Mouse (Mus musculus) midbrain, embryonic 12.5 days (tissue): ENCODE data around the gene Olfr1420. TPM values are rescaled to one million over a fixed set of nuclear protein-coding genes. Genes with fewer than 3 reads are reported as not detected.
"Not testable (repeated sequence)": the region's sequence is repeated elsewhere in the genome, so short reads cannot be mapped to it uniquely, and the experiment has no call there.

ENCODE experiments used
- ATAC-seq: fragments of 200-750 bp; cut with Nextera tagmentation; 2 replicates; pipeline ENCODE4 v1.8.0; 2017; ENCODE audit warnings: low read depth, moderate TSS enrichment, moderate library complexity; ENCODE audit not compliant: low FRiP score
- H3K27ac ChIP-seq: fragments of 300-500 bp; sonication (generic); replicated peaks from 2 replicates; pipeline ENCODE4 v1.5.1; 2016; ENCODE audit warnings: mild to moderate bottlenecking
- H3K27me3 ChIP-seq: fragments of 300-500 bp; sonication (generic); 2 replicates; pipeline ENCODE4 v1.6.1; 2016; ENCODE audit warnings: mild to moderate bottlenecking
- H3K36me3 ChIP-seq: fragments of 300-500 bp; sonication (generic); 2 replicates; pipeline ENCODE4 v1.6.1; 2016
- H3K4me1 ChIP-seq: fragments of 300-500 bp; sonication (generic); 2 replicates; pipeline ENCODE4 v1.6.1; 2016
- H3K4me2 ChIP-seq: fragments of 300-500 bp; sonication (generic); replicated peaks from 2 replicates; pipeline ENCODE4 v1.6.1; 2016; ENCODE audit warnings: mild to moderate bottlenecking, moderate library complexity
- H3K4me3 ChIP-seq: fragments of 300-500 bp; sonication (generic); 2 replicates; pipeline ENCODE4 v1.5.1; 2016; ENCODE audit warnings: mild to moderate bottlenecking
- H3K9ac ChIP-seq: fragments of 300-500 bp; sonication (generic); replicated peaks from 2 replicates; pipeline ENCODE4 v1.6.1; 2016; ENCODE audit warnings: mild to moderate bottlenecking, moderate library complexity
- H3K9me3 ChIP-seq: fragments of 300-500 bp; sonication (generic); 2 replicates; pipeline ENCODE4 v1.6.1; 2016; ENCODE audit warnings: mild to moderate bottlenecking
- WGBS: fragments of 180-500 bp; shearing (Covaris S2); methylation state at CpG from one replicate; pipeline ENCODE4 v1.1.7; 2016; 5-methylcytosine and 5-hydroxymethylcytosine counted together
- polyA plus RNA-seq: library from polyadenylated mRNA; unstranded; fragments of >200 nt; fragmentation: Nextera tagmentation; extraction: Ambion mirVana; gene quantifications from 2 replicates; pipeline ENCODE4 v1.2.1, GENCODE M21; 2016

Gene Olfr1420
- polyA plus RNA-seq = not detected in 2 replicates

DNA sequence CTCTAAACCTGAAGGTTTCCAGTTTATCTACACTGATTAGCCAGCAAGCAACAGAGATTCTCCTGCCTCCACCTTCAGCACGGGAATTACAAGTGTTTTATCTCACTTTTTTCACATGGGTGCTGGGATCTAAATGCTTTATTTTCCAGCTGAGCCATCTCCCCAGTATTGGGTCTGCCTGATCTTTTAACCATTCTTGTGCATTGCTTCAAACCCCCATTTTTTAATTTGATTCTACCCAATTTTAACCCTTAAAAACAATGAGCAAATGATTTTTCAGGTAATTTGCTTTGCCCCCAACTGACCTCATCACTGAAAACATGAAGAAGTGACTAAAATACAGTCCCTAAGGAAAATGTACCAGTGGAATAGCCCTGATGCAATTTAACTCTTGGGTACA is at the start of gene Olfr1420:
Olfr1420 (plus strand) TSS at position 301 of the 400 bp plus-strand sequence.
- Histone ChIP-seq H3K4me3 (no peak within 1 kb of the TSS), H3K4me1 (no peaks in the 10 kb centered on the region), H3K27me3 (no peaks in the 10 kb centered on the region), H3K4me2 (no peak within 1 kb of the TSS), H3K36me3 (no peaks in the 10 kb centered on the region), H3K9ac (no peak within 1 kb of the TSS), H3K9me3 (no peaks in the 10 kb centered on the region), H3K27ac (no peak within 1 kb of the TSS)
- no peak for ATAC-seq
- 39% methylated on average over 1 of the region's 1 CpGs for WGBS

DNA sequence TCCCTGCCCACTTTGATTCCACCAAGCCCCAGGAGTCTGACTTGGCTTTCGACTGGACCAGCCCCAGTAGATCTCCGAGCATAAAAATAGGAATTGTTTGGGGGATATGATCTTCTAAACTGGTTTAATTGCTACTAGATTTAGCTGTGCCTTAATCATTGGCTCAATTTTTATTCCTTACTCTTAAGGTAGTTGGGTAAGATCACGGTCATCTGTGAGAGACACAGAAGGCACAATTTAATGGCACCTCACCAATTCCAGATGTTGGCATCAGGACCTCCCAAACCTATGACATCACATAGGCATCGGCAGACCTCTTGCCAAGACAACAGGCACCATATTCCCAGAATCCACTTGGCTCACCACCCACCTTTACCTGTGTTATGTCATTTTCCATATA is 47.2 kb upstream of the Olfr1420 start, which contains the start of gene Olfr1417:
Olfr1417 (minus strand) TSS at position 101 of the 400 bp plus-strand sequence.
- Histone ChIP-seq H3K27me3 (no peaks in the 10 kb centered on the region), H3K9me3 (no peaks in the 10 kb centered on the region), H3K4me2 (no peak within 1 kb of the TSS), H3K27ac (no peak within 1 kb of the TSS), H3K4me3 (no peak within 1 kb of the TSS), H3K36me3 (no peaks in the 10 kb centered on the region), H3K9ac (no peak within 1 kb of the TSS), H3K4me1 (no peaks in the 10 kb centered on the region)
- no peak for ATAC-seq
- 89% methylated on average over 4 of the region's 4 CpGs for WGBS

DNA sequence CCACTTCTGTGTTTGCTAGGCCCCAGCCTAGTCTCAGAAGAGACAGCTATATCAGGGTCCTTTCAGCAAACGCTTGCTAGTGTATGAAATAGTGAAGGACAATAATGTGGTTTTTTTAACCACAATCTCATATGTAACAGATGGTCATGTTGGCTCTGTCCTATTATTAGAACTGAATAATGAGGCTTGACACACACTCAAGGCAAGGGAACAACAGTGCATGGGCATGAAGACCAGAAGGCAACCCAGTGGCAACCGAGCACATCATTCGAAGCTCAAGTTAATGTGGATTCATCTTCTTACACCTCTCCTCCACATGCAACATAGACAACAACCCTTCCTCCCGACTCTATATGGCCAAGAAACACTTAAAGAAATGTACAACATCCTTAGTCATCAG is 40.0 kb upstream of the Olfr1420 start:
- Histone ChIP-seq H3K27me3 (no peaks in the 10 kb centered on the region), H3K4me1 (no peaks in the 10 kb centered on the region), H3K9me3 (no peaks in the 10 kb centered on the region), H3K9ac (no peak overlapping the region), H3K4me3 (no peak overlapping the region), H3K27ac (no peak overlapping the region), H3K36me3 (no peaks in the 10 kb centered on the region), H3K4me2 (no peak overlapping the region)
- ATAC-seq = no peak
- 80% methylated on average over 4 of the region's 4 CpGs for WGBS

DNA sequence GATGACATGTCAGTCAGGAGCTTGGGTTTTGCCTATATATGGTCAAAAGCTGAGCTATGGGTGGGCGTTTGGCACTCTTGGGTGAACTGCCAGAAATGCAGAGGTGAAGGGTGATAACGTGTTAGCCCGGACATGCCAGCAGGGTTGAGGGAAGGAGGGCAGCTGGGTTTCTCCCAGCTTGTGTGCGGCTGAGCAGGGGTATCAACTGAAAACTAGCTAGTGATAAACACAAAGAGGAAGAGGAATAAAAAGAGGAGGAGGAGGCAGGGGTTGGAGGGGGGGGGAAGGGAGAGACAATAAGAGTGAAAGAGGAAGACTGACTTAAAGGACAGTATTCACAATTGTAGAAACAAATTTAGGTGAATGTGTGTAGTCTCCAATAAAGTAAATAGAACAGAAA is 33.7 kb upstream of the Olfr1420 start:
- 74% methylated on average over 4 of the region's 4 CpGs for WGBS
- H3K4me1 ChIP-seq = no peaks in the 10 kb centered on the region
- no peak overlapping the region for H3K4me3 ChIP-seq
- H3K9ac ChIP-seq = no peak overlapping the region
- H3K36me3 ChIP-seq = no peaks in the 10 kb centered on the region
- H3K9me3 ChIP-seq = no peaks in the 10 kb centered on the region
- no peak overlapping the region for H3K4me2 ChIP-seq
- H3K27me3 ChIP-seq = no peaks in the 10 kb centered on the region
- no peak for ATAC-seq
- no peak overlapping the region for H3K27ac ChIP-seq

DNA sequence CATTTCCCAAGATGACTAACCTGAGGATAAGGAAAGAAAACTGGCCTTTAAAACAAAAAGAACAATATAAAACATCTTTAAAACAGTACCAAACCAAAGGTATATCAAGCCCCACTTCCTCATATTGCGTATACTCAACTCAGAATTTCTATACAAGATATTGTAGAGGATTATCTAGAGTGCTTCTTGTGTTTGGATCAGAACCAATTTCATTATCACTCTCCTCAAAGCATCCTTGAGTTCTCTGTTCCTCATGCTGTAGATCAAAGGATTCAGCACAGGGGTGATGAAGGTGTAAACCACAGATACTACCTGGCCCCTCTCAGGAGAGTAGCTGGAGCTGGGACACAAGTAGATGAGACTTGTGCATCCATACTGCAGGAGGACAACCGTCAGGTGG is 31.5 kb upstream of the Olfr1420 start:
- Histone ChIP-seq H3K4me3 (no peak overlapping the region), H3K4me1 (no peaks in the 10 kb centered on the region), H3K36me3 (no peaks in the 10 kb centered on the region), H3K27ac (no peak overlapping the region), H3K9me3 (no peaks in the 10 kb centered on the region), H3K9ac (no peak overlapping the region), H3K4me2 (no peak overlapping the region), H3K27me3 (no peaks in the 10 kb centered on the region)
- ATAC-seq = no peak
- WGBS = 81% methylated on average over 2 of the region's 2 CpGs

DNA sequence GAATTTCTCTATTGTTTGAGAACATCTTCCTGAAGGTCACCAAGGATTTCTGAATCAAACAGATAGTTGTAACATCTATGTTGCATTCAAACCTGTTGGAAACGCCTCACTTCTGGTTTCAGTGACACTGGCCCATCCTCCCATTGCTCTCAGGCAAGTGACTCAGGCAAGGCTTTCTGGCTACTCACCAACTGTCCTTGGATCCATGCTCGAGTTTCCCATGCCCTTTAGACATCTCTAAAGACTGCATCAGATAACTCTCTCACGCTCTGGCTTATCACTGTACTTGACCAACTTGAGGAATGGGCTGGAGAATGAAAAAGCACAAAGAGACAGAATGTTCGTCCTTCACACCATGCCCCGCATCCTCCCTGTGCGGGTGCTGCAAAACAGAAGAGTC is 29.9 kb upstream of the Olfr1420 start:
- Histone ChIP-seq H3K36me3 (no peaks in the 10 kb centered on the region), H3K27me3 (no peaks in the 10 kb centered on the region), H3K27ac (no peak overlapping the region), H3K4me1 (no peaks in the 10 kb centered on the region), H3K9me3 (no peaks in the 10 kb centered on the region), H3K4me3 (no peak overlapping the region), H3K4me2 (no peak overlapping the region), H3K9ac (no peak overlapping the region)
- ATAC-seq = no peak
- WGBS = 78% methylated on average over 6 of the region's 6 CpGs

DNA sequence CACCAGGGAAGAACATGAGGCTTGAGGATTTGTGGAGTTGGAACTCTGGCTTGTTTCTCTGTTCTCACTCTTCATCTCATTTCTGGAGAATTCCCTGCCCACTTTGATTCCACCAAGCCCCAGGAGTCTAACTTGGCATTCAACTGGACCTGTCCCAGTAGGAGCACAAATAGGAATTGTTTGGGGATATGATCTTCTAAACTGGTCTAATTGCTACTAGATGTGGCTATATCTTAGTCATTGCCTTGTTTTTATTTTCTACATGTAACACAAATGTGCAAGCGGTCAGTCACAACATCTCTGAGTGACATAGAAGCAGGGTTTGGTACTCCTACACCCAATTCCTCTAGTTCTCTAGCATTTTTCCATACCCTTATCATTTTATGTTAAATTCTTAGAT is 25.4 kb upstream of the Olfr1420 start, which contains the start of gene Olfr1418:
Olfr1418 (minus strand) TSS at position 101 of the 400 bp plus-strand sequence.
- no peaks in the 10 kb centered on the region for H3K36me3 ChIP-seq
- H3K4me2 ChIP-seq = no peak within 1 kb of the TSS
- no peaks in the 10 kb centered on the region for H3K9me3 ChIP-seq
- no peaks in the 10 kb centered on the region for H3K4me1 ChIP-seq
- WGBS = 100% methylated on average over 1 of the region's 1 CpGs
- ATAC-seq = no peak
- no peaks in the 10 kb centered on the region for H3K27me3 ChIP-seq
- no peak within 1 kb of the TSS for H3K27ac ChIP-seq
- H3K4me3 ChIP-seq = no peak within 1 kb of the TSS
- no peak within 1 kb of the TSS for H3K9ac ChIP-seq

DNA sequence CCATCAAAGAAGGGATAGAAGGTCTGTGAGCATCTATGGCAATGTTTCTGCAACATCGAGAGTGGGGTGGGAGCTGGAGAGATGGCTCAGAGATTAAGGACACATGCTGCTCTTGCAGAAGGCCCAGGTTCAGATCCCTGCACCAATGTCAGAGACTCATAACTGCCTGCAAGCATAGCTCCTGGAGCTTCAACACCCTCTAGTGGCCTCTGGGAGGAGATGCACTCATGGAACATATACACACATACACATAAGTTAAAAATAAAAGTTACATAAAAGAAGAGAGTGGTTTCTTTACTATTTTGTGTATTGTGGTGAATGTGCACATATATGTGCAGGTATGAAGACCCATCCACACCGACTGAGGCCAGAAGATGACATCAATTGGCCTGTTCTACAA is 18.5 kb upstream of the Olfr1420 start:
- no peak for ATAC-seq
- no peaks in the 10 kb centered on the region for H3K27me3 ChIP-seq
- H3K9ac ChIP-seq = no peak overlapping the region
- H3K4me2 ChIP-seq = no peak overlapping the region
- no peaks in the 10 kb centered on the region for H3K36me3 ChIP-seq
- H3K9me3 ChIP-seq = no peaks in the 10 kb centered on the region
- no peak overlapping the region for H3K4me3 ChIP-seq
- 75% methylated on average over 2 of the region's 2 CpGs for WGBS
- H3K27ac ChIP-seq = no peak overlapping the region
- no peaks in the 10 kb centered on the region for H3K4me1 ChIP-seq

DNA sequence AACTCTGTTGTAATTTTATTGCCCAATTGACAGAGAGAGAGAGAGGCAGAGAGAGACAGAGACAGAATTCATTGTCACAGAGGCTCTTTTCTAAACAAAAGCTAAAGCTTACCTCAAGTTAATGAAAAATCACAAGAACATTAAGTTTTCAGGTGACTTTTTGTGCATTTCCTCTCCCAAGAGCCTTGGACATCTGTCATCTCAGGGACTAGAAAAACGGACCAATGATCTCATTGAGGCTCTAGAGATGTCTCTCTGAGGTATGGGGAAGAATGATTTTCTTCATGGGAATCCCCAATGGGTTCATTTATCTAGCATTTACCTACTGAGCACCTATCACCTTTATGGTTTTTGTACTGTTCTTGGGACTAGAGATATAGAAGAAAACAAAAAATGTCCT is 11.4 kb upstream of the Olfr1420 start, which contains the start of gene Olfr1419:
Olfr1419 (minus strand) TSS at position 101 of the 400 bp plus-strand sequence.
- Histone ChIP-seq H3K27ac (no peak within 1 kb of the TSS), H3K9ac (no peak within 1 kb of the TSS), H3K4me3 (no peak within 1 kb of the TSS), H3K4me2 (no peak within 1 kb of the TSS), H3K36me3 (no peaks in the 10 kb centered on the region), H3K9me3 (no peaks in the 10 kb centered on the region), H3K4me1 (no peaks in the 10 kb centered on the region), H3K27me3 (no peaks in the 10 kb centered on the region)
- 44% methylated on average over 1 of the region's 1 CpGs for WGBS
- ATAC-seq = no peak

DNA sequence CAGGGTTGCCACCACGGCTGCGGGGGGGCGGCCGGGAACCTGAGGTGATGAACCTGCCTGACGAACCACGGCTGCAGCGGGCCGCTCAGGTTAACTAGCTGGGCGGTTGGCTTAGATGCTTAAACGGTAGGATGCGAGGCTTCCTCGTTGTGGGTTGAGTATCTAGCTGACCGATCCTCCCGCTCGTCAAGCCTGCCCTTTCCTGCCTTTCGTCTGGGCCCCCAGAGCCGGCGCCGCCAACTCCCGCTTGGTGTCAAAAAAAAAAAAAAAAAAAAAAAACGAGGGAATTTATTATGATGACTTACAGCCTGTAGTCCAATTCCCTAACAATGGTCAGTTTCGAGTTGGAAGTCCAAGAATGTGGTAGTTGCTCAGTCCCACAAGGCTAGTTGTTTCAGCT is 8.0 kb upstream of the Olfr1420 start:
- H3K36me3 ChIP-seq, ATAC-seq, H3K4me2 ChIP-seq, H3K4me3 ChIP-seq, H3K27me3 ChIP-seq, H3K9ac ChIP-seq, H3K27ac ChIP-seq, H3K9me3 ChIP-seq, H3K4me1 ChIP-seq: not testable (repeated sequence)
- 64% methylated on average over 22 of the region's 22 CpGs for WGBS

DNA sequence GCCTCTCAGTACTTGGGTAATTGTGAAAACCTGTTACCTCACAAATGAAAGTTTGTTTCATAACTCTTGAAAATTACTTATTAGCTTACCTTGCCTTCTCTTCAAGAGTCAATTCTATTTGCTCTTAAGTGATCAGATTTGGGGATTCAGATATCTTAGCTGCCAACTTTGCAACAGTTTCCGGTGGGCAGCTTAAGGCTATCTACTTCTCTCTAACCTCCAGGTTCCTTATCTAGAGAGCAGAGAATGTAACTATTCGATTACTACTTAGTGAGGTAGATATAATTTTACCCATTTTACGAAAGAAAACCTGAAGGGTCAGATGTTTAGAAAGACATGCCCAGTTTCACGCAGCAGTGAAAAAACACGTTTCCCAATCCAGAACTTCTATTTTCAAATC is 24.7 kb downstream of the Olfr1420 start:
- H3K27me3 ChIP-seq = no peaks in the 10 kb centered on the region
- no peak for ATAC-seq
- H3K9ac ChIP-seq = no peak overlapping the region
- 92% methylated on average over 5 of the region's 5 CpGs for WGBS
- H3K27ac ChIP-seq = no peak overlapping the region
- peak overlapping the region; percentile 87 for H3K4me3 ChIP-seq
- peaks cover 10% of the 10 kb centered on the region; the same call in 1 of the 2 replicates for H3K36me3 ChIP-seq
- peaks cover 24% of the 10 kb centered on the region for H3K4me1 ChIP-seq
- H3K4me2 ChIP-seq = peak overlapping the region; percentile 77
- no peaks in the 10 kb centered on the region for H3K9me3 ChIP-seq

DNA sequence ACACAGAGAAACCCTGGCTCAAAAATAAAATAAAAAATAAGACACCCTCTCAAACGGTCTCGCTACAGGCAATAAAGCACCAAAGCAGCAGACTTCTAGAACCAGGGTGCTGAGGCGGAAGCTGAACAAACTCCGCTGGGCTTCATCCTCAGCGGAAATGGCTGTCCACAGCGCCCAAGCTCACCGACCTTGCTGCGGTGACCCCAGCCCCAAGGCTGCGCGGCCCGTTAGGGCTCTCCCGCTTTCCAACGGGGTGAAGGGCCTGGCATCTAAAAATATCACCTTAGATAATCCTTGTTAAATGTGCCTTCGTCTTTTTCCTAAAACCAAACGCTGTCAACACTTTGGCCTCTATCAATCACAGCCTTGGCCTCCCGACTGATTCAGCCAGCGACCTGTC is 25.2 kb downstream of the Olfr1420 start:
- peak; percentile 31 for ATAC-seq
- peak overlapping the region; percentile 77 for H3K4me2 ChIP-seq
- peaks cover 10% of the 10 kb centered on the region; the same call in 1 of the 2 replicates for H3K36me3 ChIP-seq
- H3K4me1 ChIP-seq = peaks cover 24% of the 10 kb centered on the region
- peak overlapping the region; percentile 52 for H3K9ac ChIP-seq
- no peaks in the 10 kb centered on the region for H3K9me3 ChIP-seq
- peak overlapping the region; percentile 87 for H3K4me3 ChIP-seq
- H3K27me3 ChIP-seq = no peaks in the 10 kb centered on the region
- peak overlapping the region; percentile 91 for H3K27ac ChIP-seq
- WGBS = 5% methylated on average over 17 of the region's 17 CpGs

DNA sequence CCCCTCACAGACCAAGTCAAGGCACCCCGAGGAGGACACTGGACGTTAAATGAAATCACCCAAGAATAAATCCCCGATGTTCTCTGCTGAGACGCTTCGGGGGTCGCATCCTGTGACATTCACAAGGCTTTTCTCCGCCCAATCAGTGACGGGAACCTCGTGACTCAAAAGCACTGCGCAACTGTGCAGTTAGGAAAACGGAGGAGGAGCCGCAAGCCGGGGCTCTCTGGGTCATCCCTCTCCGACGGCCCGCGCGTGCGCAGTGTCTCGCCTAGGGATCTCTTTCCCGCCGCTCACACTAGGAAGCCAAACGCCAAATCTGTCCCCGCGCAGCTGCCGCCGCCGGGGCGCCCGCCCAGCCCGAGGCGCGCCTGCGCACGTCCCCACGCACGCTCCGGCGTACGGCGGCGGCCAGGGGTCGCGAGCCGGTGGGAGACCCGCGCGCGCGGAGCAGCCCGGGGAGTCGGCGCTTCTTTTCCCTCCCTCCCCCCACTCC is 25.7 kb downstream of the Olfr1420 start, which contains the start of gene Patl1:
Patl1 (plus strand) TSS at position 363 of the 496 bp plus-strand sequence.
- Histone ChIP-seq H3K4me3 (peak within 1 kb of the TSS; percentile 87), H3K9ac (peak within 1 kb of the TSS; percentile 87), H3K27ac (peak within 1 kb of the TSS; percentile 91), H3K4me2 (peak within 1 kb of the TSS; percentile 77), H3K4me1 (peaks cover 24% of the 10 kb centered on the region), H3K9me3 (no peaks in the 10 kb centered on the region), H3K27me3 (no peaks in the 10 kb centered on the region), H3K36me3 (peaks cover 10% of the 10 kb centered on the region; the same call in 1 of the 2 replicates)
- WGBS = under 1% methylated on average over 52 of the region's 53 CpGs
- peak; percentile 96 for ATAC-seq
